Mouse (Mus musculus) spleen, adult 18-20 months (tissue): Measurements from ENCODE around the gene Rasa4.
"Not testable (repeated sequence)": the region's sequence is repeated elsewhere in the genome, so short reads cannot be mapped to it uniquely, and the experiment has no call there.

Experiments used
- DNase-seq, 2 experiments: peaks; one replicate each; pipeline ENCODE4 v3.0.0; 2022; ENCODE audit warnings: mixed read lengths in 2 of 2

Rasa4 gene

GRCm38 (mm10) chr5:136069411-136069810, 14.3 kb upstream of the Rasa4 start:
- DNase-seq: no peak

GRCm38 (mm10) chr5:136073051-136073450, 10.7 kb upstream of the Rasa4 start:
- no peak for DNase-seq

GRCm38 (mm10) chr5:136073526-136073925, 10.2 kb upstream of the Rasa4 start:
- no peak for DNase-seq

GRCm38 (mm10) chr5:136075076-136075475, 8.6 kb upstream of the Rasa4 start:
- DNase-seq: no peak

- DNase-seq: no peak
Observed at GRCm38 (mm10) chr5:136076284-136076683, 7.4 kb upstream of the Rasa4 start.

DNA sequence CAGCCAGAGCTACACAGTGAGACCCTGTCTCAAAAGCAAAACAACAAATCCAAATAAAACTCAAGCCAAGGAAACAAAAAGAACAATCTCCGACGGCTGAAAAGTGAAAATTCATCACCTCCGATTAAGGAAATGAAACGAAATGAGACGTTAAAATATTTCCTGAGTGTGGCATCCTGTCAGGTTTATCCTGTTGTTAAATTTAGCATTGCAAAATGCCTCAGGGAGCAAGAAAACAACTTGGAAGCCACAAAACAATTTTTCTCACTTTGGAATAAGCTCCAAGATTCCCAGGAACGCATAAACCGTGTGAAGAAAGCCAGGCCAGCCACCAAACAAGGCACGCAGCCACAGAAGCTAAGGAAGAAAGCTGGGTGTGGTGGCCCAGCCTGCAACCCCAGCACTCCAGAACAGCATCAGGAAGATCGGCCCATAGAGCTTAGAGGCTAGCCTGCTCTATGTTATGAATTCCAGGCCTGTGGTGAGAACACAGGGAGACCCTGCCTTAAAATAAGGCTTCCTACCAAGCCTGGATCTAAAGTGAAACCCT, 6.6 kb upstream of the Rasa4 start:
- no peak for DNase-seq

GRCm38 (mm10) chr5:136078136-136078535, 5.6 kb upstream of the Rasa4 start:
- no peak for DNase-seq

DNA sequence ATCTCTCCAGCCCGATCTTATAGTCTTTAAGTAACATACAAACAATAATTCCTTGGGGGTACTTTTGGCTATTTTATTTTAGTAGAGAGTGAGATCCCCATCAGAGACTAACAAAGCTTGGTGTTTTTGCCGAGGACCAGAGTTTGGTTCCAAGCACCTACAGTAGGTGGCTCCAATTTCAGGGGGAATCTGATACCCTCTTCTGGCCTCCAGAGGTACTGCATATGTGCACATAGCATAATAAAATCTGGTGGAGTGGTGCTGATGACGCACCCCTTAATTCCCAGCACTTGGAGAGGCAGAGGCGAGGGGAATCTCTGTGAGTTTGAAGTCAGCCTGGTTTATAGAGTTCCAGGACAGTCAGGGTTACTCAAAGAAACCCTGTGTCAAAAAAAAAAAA, 1.4 kb upstream of the Rasa4 start:
- DNase-seq: no peak

DNA sequence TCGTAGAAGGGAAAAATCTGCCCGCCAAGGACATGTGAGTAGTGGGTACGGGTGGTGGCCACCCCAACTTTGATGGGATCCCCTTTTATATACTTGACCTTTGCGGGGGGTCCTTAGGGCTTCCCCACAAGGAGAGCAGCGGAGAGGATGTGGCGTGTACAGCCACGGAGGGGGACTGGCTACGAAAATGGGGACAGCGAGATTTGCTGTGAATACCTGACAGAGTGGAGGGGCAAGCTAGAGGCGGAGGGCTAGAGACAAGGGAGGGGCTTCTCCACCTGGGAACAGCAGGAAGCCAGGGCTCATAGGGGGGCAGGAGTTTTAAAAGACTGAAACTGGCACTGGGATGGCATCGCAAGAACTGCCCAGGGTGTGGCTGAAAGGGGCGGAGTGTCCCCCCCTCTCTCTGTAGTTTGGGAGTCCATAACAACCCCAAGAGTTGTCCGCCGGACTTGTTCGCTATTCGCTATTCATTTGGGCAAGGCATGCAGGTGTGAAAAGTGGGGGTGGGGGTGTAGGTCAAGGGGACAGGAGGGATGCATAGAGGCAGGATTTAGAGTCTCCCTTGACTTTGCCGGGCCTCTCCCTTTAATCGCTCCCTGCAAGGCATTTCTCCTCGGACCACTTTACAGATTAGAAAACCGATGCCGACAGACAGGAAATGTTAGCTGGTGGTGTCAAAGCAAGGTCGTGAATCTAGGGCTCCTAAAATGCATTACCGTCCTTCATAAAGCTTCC, 597 bp downstream of the Rasa4 start:
- peak in 1 of 2 experiments; percentile 28 for DNase-seq

DNA sequence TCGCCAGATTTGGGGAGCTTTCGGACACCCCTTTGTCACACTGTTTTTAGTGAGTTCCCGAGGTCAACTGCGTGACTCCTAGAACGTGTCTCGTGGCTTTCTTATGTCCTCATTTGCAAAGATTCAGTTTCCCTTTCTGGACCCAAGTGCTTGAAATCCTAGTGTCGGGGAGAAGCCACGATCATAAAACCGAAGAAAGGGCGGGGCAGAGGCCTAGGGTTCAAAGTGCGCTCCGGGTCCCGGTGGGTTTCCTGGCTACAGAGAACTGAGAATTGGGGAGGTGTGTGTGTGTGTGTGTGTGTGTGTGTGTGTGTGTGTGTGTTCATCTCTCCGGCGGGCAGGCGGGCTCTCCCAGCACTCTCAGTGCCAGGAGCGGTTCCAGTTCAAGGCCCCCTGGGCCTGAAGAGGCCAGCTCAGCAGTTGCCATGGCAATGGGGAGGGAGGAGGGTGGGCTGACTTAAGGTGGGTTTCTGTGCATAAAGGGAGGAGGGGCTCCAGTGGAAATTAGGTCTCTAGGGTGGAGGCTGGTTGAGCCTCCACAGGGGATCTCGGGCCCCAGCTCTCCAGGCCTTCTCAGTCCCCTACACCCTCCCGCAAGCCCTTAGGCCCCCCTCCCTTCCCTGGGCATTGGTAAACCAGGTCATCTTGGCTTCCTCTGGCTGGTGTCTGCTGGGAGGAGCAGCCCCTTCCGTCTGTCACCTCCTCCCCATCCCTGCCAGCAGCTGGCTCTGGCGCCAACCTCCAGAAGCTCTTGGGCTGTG, 1.4 kb downstream of the Rasa4 start:
- peak in 1 of 2 experiments; percentile 45 for DNase-seq

DNA sequence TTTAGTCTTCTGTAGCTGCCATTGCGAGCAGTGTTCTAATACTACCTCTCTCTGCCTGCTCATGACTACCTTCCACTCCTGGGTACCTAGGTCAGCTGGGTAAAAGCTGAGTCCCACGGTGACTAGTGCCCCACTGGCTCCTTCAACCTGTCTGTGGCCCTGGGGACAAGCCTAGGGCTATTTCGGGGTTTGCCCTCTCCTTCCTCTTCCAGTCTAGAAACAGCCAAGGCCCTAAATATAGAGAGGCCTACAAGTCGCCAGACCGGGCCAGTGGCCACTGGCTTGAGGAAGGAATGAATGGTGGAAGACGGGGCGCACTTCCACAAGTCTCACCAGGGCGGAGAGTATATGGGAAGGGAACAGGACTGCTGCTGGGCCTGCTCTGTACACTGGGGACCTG, 2.6 kb downstream of the Rasa4 start:
- no peak for DNase-seq

DNA sequence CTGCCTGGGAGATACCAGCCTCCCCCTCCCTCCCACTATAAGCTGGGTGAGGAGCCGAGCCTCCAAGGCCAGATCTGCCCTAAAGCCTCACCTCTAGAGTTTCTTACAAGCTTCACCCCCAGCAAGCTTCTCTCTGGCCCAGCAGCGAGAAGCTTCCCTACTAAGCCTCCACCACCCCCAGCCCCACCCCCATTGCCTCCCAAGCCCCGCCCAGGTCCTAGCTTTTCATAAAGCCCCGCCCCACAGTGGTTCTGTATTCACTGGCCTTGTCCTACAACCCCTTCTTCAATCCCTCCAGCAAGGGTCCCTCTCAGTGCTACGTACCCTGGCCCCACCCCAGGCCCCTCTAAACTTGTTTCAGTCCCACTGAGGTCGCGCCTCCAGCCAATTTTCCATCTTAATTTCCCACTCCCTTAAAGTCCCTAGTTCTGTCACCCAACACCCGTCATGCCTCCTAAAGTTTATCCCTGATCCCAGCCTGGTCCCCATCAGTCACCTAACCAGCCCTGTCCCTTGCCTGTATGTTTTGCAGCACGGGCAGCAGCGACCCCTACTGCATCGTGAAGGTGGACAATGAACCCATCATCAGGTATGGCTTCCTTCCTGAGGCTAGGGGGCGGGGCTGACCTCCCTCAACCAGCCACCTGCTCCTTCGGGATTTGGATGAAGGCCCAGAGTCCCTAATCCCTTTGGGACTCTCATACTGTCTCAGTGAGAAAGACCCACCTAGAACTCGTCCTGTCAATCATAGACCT, 5.3 kb downstream of the Rasa4 start:
- DNase-seq: no peak

GRCm38 (mm10) chr5:136091927-136092326, 8.2 kb downstream of the Rasa4 start:
- DNase-seq: no peak

GRCm38 (mm10) chr5:136094249-136095010, 10.7 kb downstream of the Rasa4 start:
- no peak for DNase-seq

DNA sequence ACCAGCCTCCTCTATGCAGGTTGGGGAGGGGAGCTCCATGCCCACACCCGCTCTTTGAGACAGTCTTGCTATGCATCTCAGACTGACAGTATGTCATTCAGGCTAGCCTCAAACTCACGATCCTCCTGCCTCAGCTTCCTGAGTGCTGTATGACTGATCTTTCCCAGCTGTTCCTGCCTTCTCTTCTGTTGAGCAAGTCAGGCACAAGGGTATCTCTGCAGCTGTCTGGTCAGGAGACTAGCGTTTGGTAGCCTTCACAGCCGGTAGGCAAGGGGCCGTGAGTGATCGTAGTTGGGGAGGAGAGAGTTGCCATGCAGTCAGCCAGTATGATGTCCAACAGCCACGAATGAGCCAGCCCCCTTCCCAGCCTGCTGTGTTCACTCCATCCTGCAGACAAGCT, 11.4 kb downstream of the Rasa4 start:
- DNase-seq: no peak

DNA sequence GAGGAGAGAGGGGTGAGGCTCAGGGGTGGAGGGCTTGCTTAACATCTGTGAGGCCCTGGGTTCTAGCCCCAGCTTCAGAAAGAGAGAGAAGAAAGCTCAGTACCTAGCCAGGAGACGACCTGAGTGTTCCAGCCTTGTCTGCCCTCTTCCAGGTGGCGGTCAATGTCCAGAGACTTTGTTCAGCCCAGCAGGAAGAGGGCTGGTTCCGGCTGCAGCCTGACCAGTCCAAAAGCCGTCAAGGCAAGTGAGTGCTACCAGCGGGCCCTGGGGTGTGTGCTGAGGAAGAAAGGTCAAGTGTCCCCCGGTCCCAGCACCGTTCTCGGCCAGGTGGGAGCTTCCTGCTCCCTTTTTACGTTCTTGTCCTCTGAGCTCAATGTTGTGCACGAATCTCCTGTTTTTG, 14.8 kb downstream of the Rasa4 start:
- DNase-seq: no peak

DNA sequence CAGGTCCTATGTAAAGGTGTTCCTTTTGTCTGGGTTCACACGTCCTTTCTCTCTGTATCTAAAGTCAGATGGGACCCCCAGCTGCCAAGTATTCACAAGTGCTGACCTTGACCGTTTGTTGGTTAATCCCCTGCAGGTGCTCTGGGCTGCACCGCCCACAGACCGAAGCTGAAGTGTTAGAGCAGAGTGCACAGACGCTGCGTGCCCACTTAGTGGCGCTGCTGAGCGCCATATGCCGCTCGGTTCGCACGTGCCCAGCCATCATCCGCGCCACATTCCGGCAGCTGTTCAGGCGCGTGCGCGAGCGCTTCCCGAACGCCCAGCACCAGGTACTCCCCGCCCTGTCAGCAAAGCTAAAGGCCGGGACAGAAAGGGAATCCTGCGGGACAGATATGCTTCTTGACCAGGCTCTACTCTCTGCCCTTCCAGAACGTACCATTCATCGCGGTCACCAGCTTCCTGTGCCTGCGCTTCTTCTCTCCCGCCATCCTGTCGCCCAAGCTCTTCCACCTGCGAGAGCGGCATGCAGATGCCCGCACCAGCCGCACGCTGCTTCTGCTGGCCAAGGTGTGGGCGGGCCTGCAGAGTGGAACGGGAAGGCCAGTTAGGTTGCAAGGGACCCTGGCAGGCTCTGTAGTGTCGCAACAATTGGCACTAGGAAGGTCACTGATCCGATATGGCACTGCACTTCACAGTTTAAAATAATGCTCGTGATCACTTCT, 18.5 kb downstream of the Rasa4 start:
- peak; percentile 34 to 56 for DNase-seq

DNA sequence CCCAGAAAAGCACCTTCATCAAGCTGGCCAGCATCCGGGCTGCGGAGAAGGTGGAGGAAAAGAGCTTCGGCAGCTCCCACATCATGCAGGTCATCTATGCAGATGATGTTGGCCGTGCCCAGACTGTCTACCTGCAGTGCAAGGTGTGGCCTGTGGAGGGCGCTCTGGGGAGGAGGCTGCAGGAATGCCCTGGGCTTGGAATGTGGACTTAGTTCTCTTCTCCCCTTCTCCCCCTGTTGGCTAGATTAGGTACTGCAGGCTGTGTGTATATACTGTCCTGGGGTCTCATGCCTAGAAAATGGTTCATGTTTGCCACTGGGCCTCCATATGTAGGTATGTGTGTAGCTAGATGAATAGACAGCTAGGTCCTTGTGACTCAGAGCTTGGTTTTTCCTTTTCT, 20.8 kb downstream of the Rasa4 start:
- DNase-seq: peak in 1 of 2 experiments; percentile 17

DNA sequence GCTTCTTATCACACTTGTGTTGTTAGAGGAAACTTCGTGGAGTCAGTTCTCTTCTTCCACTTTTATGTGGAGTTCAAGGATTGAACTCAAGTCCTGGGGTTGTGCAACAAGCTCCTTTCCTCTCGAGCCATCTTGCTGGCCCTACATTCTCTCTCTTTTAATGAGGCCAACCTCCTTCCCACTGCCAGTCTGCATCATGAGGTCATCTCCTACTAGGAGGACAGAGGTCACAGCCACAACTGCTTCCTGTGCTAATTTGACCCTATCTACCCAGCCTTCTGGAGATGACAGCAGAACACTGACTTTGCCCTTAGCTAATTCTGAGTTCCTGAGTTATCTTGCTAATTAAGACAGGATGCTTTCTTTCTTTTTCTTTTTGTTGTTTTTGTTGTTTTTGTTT, 24.8 kb downstream of the Rasa4 start:
- no peak for DNase-seq

DNA sequence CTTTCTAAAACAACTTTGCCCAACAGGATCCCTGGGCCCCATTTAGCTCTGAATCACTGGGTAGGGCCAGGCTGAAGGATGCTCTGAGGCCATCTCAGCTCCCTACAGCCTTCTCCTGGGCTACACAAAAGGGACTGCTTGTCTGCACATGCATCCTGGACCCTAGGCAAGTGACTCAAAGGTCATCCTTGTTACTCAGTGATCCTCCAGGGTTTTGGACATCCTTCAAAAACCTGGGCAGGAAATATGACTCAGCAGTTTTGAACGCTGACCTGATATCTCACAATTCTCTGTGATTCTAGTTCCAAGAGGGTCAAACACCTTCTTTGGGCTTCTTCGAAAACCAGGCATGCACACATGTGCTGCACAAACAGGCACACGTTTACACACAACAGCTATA, 25.3 kb downstream of the Rasa4 start:
- no peak for DNase-seq

- DNase-seq: not testable (repeated sequence)
Observed at GRCm38 (mm10) chr5:136113546-136113945, 29.8 kb downstream of the Rasa4 start.
